Mouse (Mus musculus) lung, postnatal 0 days (tissue): ENCODE measurements at regions not wholly inside any gene's neighbourhood (a gene's known extent, or its start where the extent isn't known, plus 50 kb on each side); places are given as distances from the start of the nearest gene placed in this dataset.

Source experiments
- ATAC-seq: fragments of 200-750 bp; cut with Nextera tagmentation; 2 replicates; pipeline ENCODE4 v1.8.0; 2017; ENCODE audit warnings: moderate library complexity
- DNase-seq: peaks from one replicate; pipeline ENCODE4 v3.0.0-alpha.2; 2016; ENCODE audit warnings: low spot score
- H3K27ac ChIP-seq: fragments of 300-500 bp; sonication (generic); 2 replicates; pipeline ENCODE4 v1.5.1; 2014; ENCODE audit warnings: antibody characterized with exemption, mild to moderate bottlenecking, low read length, mixed read lengths
- H3K27me3 ChIP-seq: fragments of 300-500 bp; sonication (generic); replicated peaks from 2 replicates; pipeline ENCODE4 v1.6.1; 2014; ENCODE audit warnings: low read length, mixed read lengths; ENCODE audit not compliant: insufficient read depth
- H3K36me3 ChIP-seq: fragments of 300-500 bp; sonication (generic); 2 replicates; pipeline ENCODE4 v1.6.1; 2014; ENCODE audit warnings: low read length, mixed read lengths; ENCODE audit not compliant: insufficient read depth
- H3K4me1 ChIP-seq: fragments of 300-500 bp; sonication (generic); 2 replicates; pipeline ENCODE4 v1.6.1; 2014; ENCODE audit warnings: antibody characterized with exemption, low read depth, low read length, mixed read lengths; ENCODE audit not compliant: insufficient read depth
- H3K4me2 ChIP-seq: fragments of 300-500 bp; sonication (generic); replicated peaks from 2 replicates; pipeline ENCODE4 v1.6.1; 2014; ENCODE audit warnings: low read depth, mild to moderate bottlenecking, low read length, moderate library complexity, mixed read lengths
- H3K4me3 ChIP-seq: fragments of 300-500 bp; sonication (generic); 2 replicates; pipeline ENCODE4 v1.5.1; 2014; ENCODE audit warnings: low read depth, low read length
- H3K9ac ChIP-seq: fragments of 300-500 bp; sonication (generic); replicated peaks from 2 replicates; pipeline ENCODE4 v1.6.1; 2014; ENCODE audit warnings: low read depth, mild to moderate bottlenecking
- H3K9me3 ChIP-seq: fragments of 300-500 bp; sonication (generic); 2 replicates; pipeline ENCODE4 v1.6.1; 2016; ENCODE audit warnings: low read length, mixed read lengths
- CTCF ChIP-seq: IDR thresholded peaks from 2 replicates; pipeline ENCODE4 v1.5.1; 2016; ENCODE audit warnings: antibody characterized with exemption, mild to moderate bottlenecking
- EP300 ChIP-seq: IDR thresholded peaks from 2 replicates; pipeline ENCODE4 v1.6.1; 2016; ENCODE audit warnings: antibody characterized with exemption, mild to moderate bottlenecking, control low read depth
- WGBS: fragments of 180-500 bp; shearing (Covaris S2); extraction: QIAGEN DNeasy Blood & Tissue Kit; methylation state at CpG from one replicate; pipeline ENCODE4 v1.1.7; 2014; 5-methylcytosine and 5-hydroxymethylcytosine counted together

DNA sequence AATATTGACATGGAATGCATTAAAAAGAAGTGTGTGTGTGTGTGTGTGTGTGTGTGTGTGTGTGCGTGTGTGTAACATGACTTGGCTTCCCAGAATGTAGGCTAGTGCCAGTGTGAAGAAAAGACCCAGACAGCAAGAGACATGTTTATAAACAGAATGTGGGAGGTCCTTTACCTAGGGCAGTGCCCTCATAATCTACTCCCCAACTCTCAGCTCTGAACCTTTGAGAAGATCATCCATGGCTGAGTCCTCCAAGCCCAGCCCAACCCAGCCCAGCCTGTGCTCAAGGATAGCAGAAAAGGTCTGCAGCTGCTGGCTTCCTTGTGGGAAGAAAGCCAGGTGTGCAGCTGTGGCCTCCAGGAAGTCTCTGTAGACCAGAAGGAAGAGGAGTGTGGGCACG is 539.8 kb upstream of the Cdh5 start:
- ATAC-seq = no peak
- no peaks in the 10 kb centered on the region for H3K9me3 ChIP-seq
- H3K27me3 ChIP-seq = no peaks in the 10 kb centered on the region
- no peaks in the 10 kb centered on the region for H3K4me1 ChIP-seq
- DNase-seq = no peak
- TF ChIP-seq CTCF (no peak), EP300 (no peak)
- H3K9ac ChIP-seq = no peak overlapping the region
- H3K4me2 ChIP-seq = no peak overlapping the region
- no peak overlapping the region for H3K4me3 ChIP-seq
- H3K36me3 ChIP-seq = no peaks in the 10 kb centered on the region
- 55% methylated on average over 2 of the region's 2 CpGs for WGBS
- H3K27ac ChIP-seq = no peak overlapping the region

- Histone ChIP-seq H3K27me3 (no peaks in the 10 kb centered on the region), H3K4me1 (no peaks in the 10 kb centered on the region), H3K4me3 (no peak overlapping the region), H3K36me3 (no peaks in the 10 kb centered on the region), H3K4me2 (no peak overlapping the region), H3K27ac (no peak overlapping the region), H3K9me3 (no peaks in the 10 kb centered on the region), H3K9ac (no peak overlapping the region)
- DNase-seq (no peak), ATAC-seq (no peak)
- WGBS = 85% methylated on average over 11 of the region's 11 CpGs
- TF ChIP-seq CTCF (no peak), EP300 (no peak)
Observed at GRCm38 (mm10) chr8:103570864-103571425, 530.5 kb upstream of the Cdh5 start.

- no peak overlapping the region for H3K27ac ChIP-seq
- H3K36me3 ChIP-seq = no peaks in the 10 kb centered on the region
- no peaks in the 10 kb centered on the region for H3K9me3 ChIP-seq
- no peak overlapping the region for H3K4me2 ChIP-seq
- no peaks in the 10 kb centered on the region for H3K27me3 ChIP-seq
- TF ChIP-seq EP300 = no peak
- TF ChIP-seq CTCF = no peak
- 75% methylated on average over 3 of the region's 3 CpGs for WGBS
- no peak for DNase-seq
- H3K9ac ChIP-seq = no peak overlapping the region
- H3K4me3 ChIP-seq = no peak overlapping the region
- ATAC-seq = no peak
- H3K4me1 ChIP-seq = no peaks in the 10 kb centered on the region
Observed at GRCm38 (mm10) chr8:103577147-103577546, 524.3 kb upstream of the Cdh5 start.

DNA sequence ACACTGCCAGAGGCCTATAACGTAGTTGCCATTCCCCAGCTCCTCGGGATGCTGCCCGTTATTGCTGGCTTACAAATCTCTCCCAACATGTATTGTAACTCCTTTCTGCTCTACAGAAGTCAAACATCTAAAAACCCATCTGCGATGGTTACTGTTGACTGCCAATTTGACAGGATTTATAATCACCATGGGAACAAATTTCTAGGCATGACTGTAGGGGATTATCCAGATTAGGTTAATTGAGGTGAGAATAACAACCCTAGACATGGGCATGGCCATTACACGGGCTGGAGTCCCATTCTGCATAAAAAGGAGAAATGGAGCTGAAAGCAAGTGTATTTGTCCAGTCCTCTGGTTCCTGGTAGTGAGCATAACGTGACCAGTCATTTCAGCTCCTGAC is 523.4 kb upstream of the Cdh5 start:
- DNase-seq (no peak), ATAC-seq (no peak)
- H3K4me1 ChIP-seq = no peaks in the 10 kb centered on the region
- H3K36me3 ChIP-seq = no peaks in the 10 kb centered on the region
- no peak overlapping the region for H3K4me2 ChIP-seq
- 89% methylated on average over 6 of the region's 6 CpGs for WGBS
- H3K9me3 ChIP-seq = no peaks in the 10 kb centered on the region
- H3K27ac ChIP-seq = no peak overlapping the region
- TF ChIP-seq CTCF (no peak), EP300 (no peak)
- no peak overlapping the region for H3K4me3 ChIP-seq
- no peaks in the 10 kb centered on the region for H3K27me3 ChIP-seq
- H3K9ac ChIP-seq = no peak overlapping the region

DNA sequence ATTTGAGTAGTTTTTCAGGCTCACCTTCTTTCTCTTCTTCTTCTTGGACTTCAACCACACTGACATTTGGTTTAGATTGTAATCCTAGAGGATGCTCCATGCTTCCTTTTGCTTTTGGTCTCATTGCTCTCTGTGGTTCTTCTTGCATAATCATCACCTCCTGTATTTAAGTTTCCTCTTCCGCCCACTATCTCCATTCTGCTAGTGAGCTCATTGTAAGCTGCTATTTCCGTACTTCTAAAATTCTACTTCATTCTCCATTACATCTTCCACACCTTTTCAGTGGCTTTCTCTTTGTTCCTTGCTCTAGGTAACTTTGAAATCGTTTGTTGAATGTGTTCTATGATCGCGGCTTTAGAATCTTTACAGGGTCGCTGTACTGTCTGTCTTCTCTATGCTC is 493.1 kb upstream of the Cdh5 start:
- H3K27me3 ChIP-seq = no peaks in the 10 kb centered on the region
- H3K27ac ChIP-seq = no peak overlapping the region
- no peak overlapping the region for H3K4me3 ChIP-seq
- no peaks in the 10 kb centered on the region for H3K36me3 ChIP-seq
- H3K4me1 ChIP-seq = no peaks in the 10 kb centered on the region
- 88% methylated on average over 6 of the region's 6 CpGs for WGBS
- TF ChIP-seq EP300 = no peak
- TF ChIP-seq CTCF = no peak
- ATAC-seq = no peak
- H3K4me2 ChIP-seq = no peak overlapping the region
- no peaks in the 10 kb centered on the region for H3K9me3 ChIP-seq
- DNase-seq = no peak
- H3K9ac ChIP-seq = no peak overlapping the region

DNA sequence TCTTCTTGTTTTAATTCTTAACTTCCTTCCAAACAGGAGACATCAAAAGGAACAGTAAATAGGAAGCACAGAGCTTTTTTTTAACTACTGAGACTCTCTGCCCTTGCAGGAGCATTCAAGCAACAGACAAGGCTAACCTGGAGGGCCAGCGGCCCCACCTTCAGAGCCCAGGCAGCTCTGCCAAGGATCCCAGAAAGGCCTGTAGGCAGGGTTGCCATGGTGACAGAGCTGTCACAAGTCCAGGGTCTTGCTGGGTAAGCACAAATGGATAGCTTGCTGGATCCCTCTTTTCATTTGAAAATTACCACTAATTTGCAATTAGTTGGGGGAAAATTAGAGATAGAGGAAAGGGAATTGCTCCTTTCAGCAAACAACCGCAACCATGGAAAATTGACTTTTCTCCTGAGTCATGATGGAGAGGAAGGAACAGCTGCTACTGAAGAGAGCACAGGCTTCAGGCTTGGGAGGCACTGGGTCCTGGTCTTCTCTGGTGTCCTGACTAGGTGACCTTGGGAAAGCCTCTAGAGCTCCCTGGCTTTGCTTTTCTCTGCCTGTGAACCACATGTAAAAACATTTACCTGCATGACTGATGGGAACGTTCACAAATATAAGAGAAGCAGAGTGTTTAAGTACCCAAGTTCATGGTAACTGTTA is 477.5 kb upstream of the Cdh5 start:
- DNase-seq (no peak), ATAC-seq (no peak)

More for the DNA sequence above, 477.5 kb upstream of the Cdh5 start:
- H3K27me3 ChIP-seq = no peaks in the 10 kb centered on the region
- no peaks in the 10 kb centered on the region for H3K36me3 ChIP-seq
- TF ChIP-seq EP300 (no peak), CTCF (no peak)
- no peak overlapping the region for H3K4me2 ChIP-seq
- no peaks in the 10 kb centered on the region for H3K4me1 ChIP-seq
- H3K9me3 ChIP-seq = no peaks in the 10 kb centered on the region
- no peak overlapping the region for H3K27ac ChIP-seq
- WGBS = 70% methylated on average over 3 of the region's 3 CpGs
- no peak overlapping the region for H3K4me3 ChIP-seq
- H3K9ac ChIP-seq = no peak overlapping the region
